Mouse (Mus musculus) thymus, postnatal 36 days (tissue): ENCODE results near the gene Btbd17.
A peak's percentile ranks its signal among the peaks of the same experiment; 100 is the strongest.

Source experiments
- DNase-seq, 2 experiments: peaks; one replicate each; pipeline ENCODE4 v3.0.0; 2022; ENCODE audit warnings: mixed read lengths in 2 of 2

The Btbd17 gene

DNA sequence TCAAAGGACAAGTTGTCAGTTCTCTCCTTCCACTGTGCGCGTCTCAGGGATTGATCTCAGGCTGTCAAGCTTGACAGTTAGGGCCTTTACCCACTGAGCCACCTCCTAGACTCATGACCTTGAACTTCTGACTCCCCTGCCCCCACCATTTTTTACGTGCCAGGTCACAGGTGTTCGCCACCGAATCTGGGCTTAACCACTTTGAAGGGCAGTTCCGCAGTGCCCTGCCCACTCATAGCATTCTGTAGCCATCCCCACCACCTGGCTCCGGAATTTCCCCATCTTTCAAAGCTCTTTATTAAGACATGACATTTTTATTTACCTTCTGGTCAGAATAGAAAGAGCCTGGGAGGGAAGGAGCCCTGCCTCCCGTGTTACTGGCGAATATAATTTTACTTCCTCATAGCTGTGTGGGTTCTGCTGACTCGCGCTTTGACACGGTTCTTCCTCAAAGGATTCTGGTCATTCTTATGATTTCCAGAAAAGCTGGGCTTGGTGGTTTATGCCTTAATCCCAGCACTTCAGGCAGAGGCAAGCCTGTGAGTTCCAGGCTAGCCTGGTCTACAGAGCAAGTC lies 48.1 kb downstream of the Btbd17 start:
- no peak for DNase-seq

DNA sequence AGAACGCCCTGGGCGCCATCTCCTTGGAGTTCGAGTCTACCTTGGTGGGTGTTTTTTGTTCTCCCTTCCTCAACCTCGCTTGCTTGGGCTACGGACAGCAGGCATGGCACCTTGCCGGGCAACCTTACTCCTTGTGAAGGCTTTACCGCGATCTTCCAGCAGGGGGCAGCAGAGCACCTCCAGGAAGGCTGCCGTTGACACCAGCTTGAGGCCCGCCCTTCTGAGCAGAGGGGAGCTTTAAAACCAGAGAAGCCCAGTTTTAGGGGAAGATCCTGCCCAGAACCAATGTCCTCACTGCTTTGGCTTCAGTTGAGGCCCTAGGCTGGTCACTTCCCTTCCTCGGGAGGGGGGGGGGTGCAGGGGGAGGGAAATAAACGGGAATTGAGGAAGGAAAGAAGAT lies 50.6 kb downstream of the Btbd17 start:
- DNase-seq: peak; percentile 78 to 85

GRCm38 (mm10) chr11:114741451-114741850 lies 54.3 kb downstream of the Btbd17 start:
- no peak for DNase-seq
